Mouse (Mus musculus) C2C12 (cell line): ENCODE results near the gene Grip1. TPM values are rescaled to one million over a fixed set of nuclear protein-coding genes. Genes with fewer than 3 reads are reported as not detected.

Experiments
- H3K27me3 ChIP-seq: one replicate; pipeline ENCODE4 v1.6.1; 2011; ENCODE audit not compliant: control insufficient read depth, insufficient read depth, insufficient read length
- H3K36me3 ChIP-seq: one replicate; pipeline ENCODE4 v1.6.1; 2011; ENCODE audit not compliant: control insufficient read depth, insufficient read depth
- H3K4me3 ChIP-seq: one replicate; pipeline ENCODE4 v1.5.1; 2011; ENCODE audit warnings: mild to moderate bottlenecking, control low read depth; ENCODE audit not compliant: poor library complexity, insufficient read depth, severe bottlenecking
- H3K79me2 ChIP-seq: one replicate; pipeline ENCODE4 v1.6.1; 2011; ENCODE audit not compliant: control insufficient read depth, insufficient read depth
- H3K79me3 ChIP-seq: one replicate; pipeline ENCODE4 v1.6.1; 2011; ENCODE audit warnings: low read depth, control low read depth
- H3ac ChIP-seq: one replicate; pipeline ENCODE3; 2011; ENCODE audit warnings: low read depth; ENCODE audit not compliant: control insufficient read depth, insufficient read length
- CEBPB ChIP-seq: IDR thresholded peaks from one replicate; pipeline ENCODE4 v1.6.1; 2011; ENCODE audit warnings: low read depth, mild to moderate bottlenecking, control low read depth, moderate library complexity
- CTCF ChIP-seq: IDR thresholded peaks from one replicate; pipeline ENCODE4 v1.5.1; 2011; ENCODE audit not compliant: control insufficient read depth, insufficient read depth, insufficient read length
- FOSL1 ChIP-seq: IDR thresholded peaks from one replicate; pipeline ENCODE4 v1.8.0; 2011; ENCODE audit warnings: mild to moderate bottlenecking, low read length; ENCODE audit not compliant: poor library complexity, insufficient read depth, severe bottlenecking
- MAX ChIP-seq: IDR thresholded peaks from one replicate; pipeline ENCODE4 v1.6.1; 2011; ENCODE audit warnings: mild to moderate bottlenecking, control low read depth
- MYOD1 ChIP-seq: IDR thresholded peaks from one replicate; pipeline ENCODE4 v1.6.1; 2011; ENCODE audit warnings: low read depth; ENCODE audit not compliant: control insufficient read depth, insufficient read length
- MYOG ChIP-seq: IDR thresholded peaks from one replicate; pipeline ENCODE4 v1.6.1; 2011; ENCODE audit not compliant: control insufficient read depth, insufficient read length; ENCODE audit errors: extremely low read depth
- USF1 ChIP-seq: IDR thresholded peaks from one replicate; pipeline ENCODE4 v1.6.1; 2011; ENCODE audit warnings: low read depth, mild to moderate bottlenecking, control low read depth, moderate library complexity
- polyA plus RNA-seq: library from polyadenylated mRNA; unstranded; fragments of >200 nt; fragmentation: generic; extraction: Trizol; gene quantifications from one replicate; pipeline ENCODE4 v1.2.1, GENCODE M21; 2012; ENCODE audit warnings: missing spikeins

Gene Grip1
- polyA plus RNA-seq, 1 experiment: 0.02 TPM

GRCm38 (mm10) chr10:119933362-119933761 is 479.7 kb downstream of the Grip1 start:
- Histone ChIP-seq H3K36me3 (no peaks in the 10 kb centered on the region), H3ac (no peak overlapping the region), H3K79me3 (no peaks in the 10 kb centered on the region), H3K27me3 (no peaks in the 10 kb centered on the region), H3K79me2 (no peaks in the 10 kb centered on the region), H3K4me3 (no peak overlapping the region)
- TF ChIP-seq USF1 (no peak), MAX (no peak), MYOD1 (no peak), CTCF (no peak), FOSL1 (no peak), MYOG (no peak), CEBPB (no peak)

GRCm38 (mm10) chr10:119935231-119935630 is 481.6 kb downstream of the Grip1 start:
- Histone ChIP-seq H3K27me3 (no peaks in the 10 kb centered on the region), H3K4me3 (no peak overlapping the region), H3ac (no peak overlapping the region), H3K79me3 (no peaks in the 10 kb centered on the region), H3K79me2 (no peaks in the 10 kb centered on the region), H3K36me3 (no peaks in the 10 kb centered on the region)
- no peak for TF ChIP-seq CEBPB

- Histone ChIP-seq H3K4me3 (no peak overlapping the region), H3K27me3 (no peaks in the 10 kb centered on the region), H3K79me3 (no peaks in the 10 kb centered on the region), H3K79me2 (no peaks in the 10 kb centered on the region), H3K36me3 (no peaks in the 10 kb centered on the region), H3ac (no peak overlapping the region)
- TF ChIP-seq CEBPB: no peak
- no peak for TF ChIP-seq FOSL1
- no peak for TF ChIP-seq MYOD1
These were observed 483.9 kb downstream of the Grip1 start for GRCm38 (mm10) chr10:119937481-119937880.

GRCm38 (mm10) chr10:119943906-119944305 is 490.3 kb downstream of the Grip1 start:
- Histone ChIP-seq H3K4me3 (no peak overlapping the region), H3ac (no peak overlapping the region), H3K79me3 (no peaks in the 10 kb centered on the region), H3K27me3 (no peaks in the 10 kb centered on the region), H3K36me3 (no peaks in the 10 kb centered on the region), H3K79me2 (no peaks in the 10 kb centered on the region)
- TF ChIP-seq CTCF (no peak), FOSL1 (no peak)

- Histone ChIP-seq H3K4me3 (no peak overlapping the region), H3K79me2 (no peaks in the 10 kb centered on the region), H3K36me3 (no peaks in the 10 kb centered on the region), H3K79me3 (no peaks in the 10 kb centered on the region), H3K27me3 (no peaks in the 10 kb centered on the region), H3ac (no peak overlapping the region)
- no peak for TF ChIP-seq CEBPB
These were observed 497.8 kb downstream of the Grip1 start for GRCm38 (mm10) chr10:119951460-119951859.

GRCm38 (mm10) chr10:119957260-119957955 is 503.8 kb downstream of the Grip1 start:
- no peak for TF ChIP-seq CTCF
- no peak for TF ChIP-seq FOSL1
- TF ChIP-seq MYOD1: no peak
- no peak for TF ChIP-seq USF1
- TF ChIP-seq MYOG: no peak
- no peak for TF ChIP-seq CEBPB
- TF ChIP-seq MAX: no peak
- no peak overlapping the region for H3ac ChIP-seq
- no peak overlapping the region for H3K4me3 ChIP-seq
- H3K79me3 ChIP-seq: no peaks in the 10 kb centered on the region
- no peaks in the 10 kb centered on the region for H3K27me3 ChIP-seq
- no peaks in the 10 kb centered on the region for H3K36me3 ChIP-seq
- no peaks in the 10 kb centered on the region for H3K79me2 ChIP-seq
